Mouse (Mus musculus) hindlimb bud, embryonic 11.5 days (tissue): ENCODE measurements around the gene Fam222b.

Experiments
- DNase-seq: peaks from one replicate; pipeline ENCODE4 v3.0.0-alpha.2; 2012; ENCODE audit warnings: low read depth, low spot score; ENCODE audit errors: extremely low spot score

Gene Fam222b

GRCm38 (mm10) chr11:78204287-78204686 lies 109.8 kb downstream of the Fam222b start:
- no peak for DNase-seq

- DNase-seq: no peak
Measured at GRCm38 (mm10) chr11:78205361-78206206, 111.1 kb downstream of the Fam222b start.
